Mouse (Mus musculus) kidney, adult 2 months (tissue): ENCODE results near the gene Xlr. TPM values are rescaled to one million over a fixed set of nuclear protein-coding genes. Genes with fewer than 3 reads are reported as not detected.
"Not testable (repeated sequence)": the region's sequence is repeated elsewhere in the genome, so short reads cannot be mapped to it uniquely, and the experiment has no call there.

Experiments used
- DNase-seq: peaks from one replicate; pipeline ENCODE4 v3.0.0; 2021
- H3K27ac ChIP-seq: fragments of 200-500 bp; 2 replicates; pipeline ENCODE4 v1.5.1; 2012; ENCODE audit warnings: low read depth, low read length, control low read depth, inconsistent platforms; ENCODE audit not compliant: insufficient read depth
- H3K27me3 ChIP-seq: fragments of 200-500 bp; replicated peaks from 2 replicates; pipeline ENCODE4 v1.6.1; 2012; ENCODE audit warnings: mild to moderate bottlenecking, moderate library complexity, low read length, inconsistent platforms; ENCODE audit not compliant: control insufficient read depth, insufficient read depth
- H3K36me3 ChIP-seq: fragments of 200-500 bp; 2 replicates; pipeline ENCODE4 v1.6.1; 2012; ENCODE audit warnings: mild to moderate bottlenecking, moderate library complexity, low read length, inconsistent platforms; ENCODE audit not compliant: control insufficient read depth, insufficient read depth
- H3K4me1 ChIP-seq: fragments of 200-500 bp; 2 replicates; pipeline ENCODE4 v1.6.1; 2011; ENCODE audit warnings: low read length; ENCODE audit not compliant: control insufficient read depth, insufficient read depth
- H3K4me3 ChIP-seq: fragments of 200-500 bp; 2 replicates; pipeline ENCODE4 v1.5.1; 2011; ENCODE audit warnings: mild to moderate bottlenecking, low read depth, low read length, control low read depth; ENCODE audit not compliant: insufficient read depth
- CTCF ChIP-seq: fragments of 200-500 bp; conservative IDR thresholded peaks from 2 replicates; pipeline ENCODE4 v1.5.1; 2011; ENCODE audit warnings: low read depth, mild to moderate bottlenecking, control low read depth, low read length, moderate library complexity, mixed read lengths; ENCODE audit not compliant: insufficient read depth, insufficient read length
- POLR2A ChIP-seq: fragments of 200-500 bp; IDR thresholded peaks from one replicate; pipeline ENCODE4 v1.6.1; 2011; ENCODE audit warnings: low read depth, low read length, control low read depth
- WGBS: fragments of 180-500 bp; shearing (Covaris S2); methylation state at CpG from one replicate; pipeline ENCODE4 v1.1.7; 2018; 5-methylcytosine and 5-hydroxymethylcytosine counted together
- polyA plus RNA-seq: library from polyadenylated mRNA; depleted of rRNA; stranded (reverse); fragments of >200 nt; gene quantifications from 2 replicates; pipeline ENCODE4 v1.2.3, GENCODE M21; 2012; rRNA removed

Xlr gene
- 0.08 and 0.22 TPM in 2 replicates for polyA plus RNA-seq

DNA sequence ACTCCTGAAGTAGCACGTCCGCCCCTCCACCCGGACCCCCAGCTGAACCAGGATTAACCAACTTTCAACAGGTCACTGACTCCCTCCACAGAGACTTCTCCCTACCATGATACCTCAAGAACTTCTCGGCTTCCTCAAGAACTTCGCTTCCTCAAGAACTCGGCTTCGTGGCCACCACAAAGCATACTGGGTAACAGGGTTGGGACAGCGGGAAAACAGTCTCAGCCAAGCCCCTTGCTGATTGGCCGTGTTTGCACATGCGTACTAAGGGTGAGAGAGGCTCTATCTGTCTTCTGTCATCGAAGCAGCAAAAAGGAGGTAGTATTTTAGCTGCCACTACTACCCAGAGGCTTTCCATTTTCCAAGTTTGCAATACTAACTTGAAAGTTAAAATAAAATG is at the start of gene Xlr:
Xlr (minus strand) TSS at position 188 of the 400 bp plus-strand sequence.
- not testable (repeated sequence) for H3K27me3 ChIP-seq, H3K27ac ChIP-seq, H3K36me3 ChIP-seq, DNase-seq, H3K4me3 ChIP-seq, H3K4me1 ChIP-seq
- 82% methylated on average over 11 of the region's 11 CpGs for WGBS

DNA sequence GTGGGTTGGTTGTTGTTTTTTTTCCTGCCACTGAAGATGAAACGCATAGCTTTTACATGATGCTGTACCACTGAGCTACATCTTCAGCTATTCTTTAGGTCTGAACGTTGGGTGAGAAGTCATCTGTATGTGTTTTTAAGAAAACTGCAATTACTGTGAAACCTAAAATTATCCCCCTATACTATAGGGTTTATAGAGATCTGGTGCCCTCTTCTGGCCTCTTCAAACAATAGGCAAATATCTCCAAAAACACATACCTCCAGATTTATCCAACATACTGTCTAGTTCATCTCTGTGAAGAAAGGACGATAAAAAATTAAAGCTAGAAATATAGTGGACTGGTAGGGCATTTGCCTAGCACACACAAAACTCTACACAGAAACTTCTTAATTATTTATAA is 1.6 kb upstream of the Xlr start:
- TF ChIP-seq CTCF = no peak
- no peak for TF ChIP-seq POLR2A
- WGBS = 32% methylated on average over 3 of the region's 3 CpGs

DNA sequence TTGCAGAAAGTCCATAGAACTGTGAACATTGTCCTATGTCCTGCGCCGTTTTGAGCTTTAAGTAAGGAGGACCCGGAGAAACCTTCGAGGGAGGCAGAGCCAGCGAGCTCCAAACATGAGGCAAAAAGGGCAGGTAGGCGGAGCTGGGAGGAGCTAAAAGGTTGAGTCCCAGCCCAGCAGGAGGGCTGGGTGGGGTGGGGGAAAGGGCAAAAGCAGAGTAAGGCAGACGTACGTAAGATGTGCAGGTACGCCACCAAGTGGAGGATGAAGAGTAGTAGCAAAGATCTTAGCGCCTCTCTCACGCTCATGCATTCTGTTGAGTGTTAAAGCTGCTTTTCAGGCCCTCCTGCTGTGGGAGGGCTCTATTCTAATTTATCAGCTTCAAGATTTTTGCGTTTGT is 21.2 kb downstream of the Xlr start, which contains the start of gene Zfp36l3:
Zfp36l3 (minus strand) TSS at position 119 of the 400 bp plus-strand sequence.
- WGBS = 95% methylated on average over 12 of the region's 12 CpGs
- Histone ChIP-seq H3K4me3 (no peak within 1 kb of the TSS), H3K27me3 (no peaks in the 10 kb centered on the region), H3K27ac (no peak within 1 kb of the TSS), H3K4me1 (no peaks in the 10 kb centered on the region), H3K36me3 (no peaks in the 10 kb centered on the region)
- no peak for DNase-seq
- TF ChIP-seq CTCF = no peak
- no peak for TF ChIP-seq POLR2A

More for the DNA sequence above, 1.6 kb upstream of the Xlr start:
- Histone ChIP-seq H3K4me1 (no peaks in the 10 kb centered on the region), H3K27me3 (no peaks in the 10 kb centered on the region), H3K36me3 (no peaks in the 10 kb centered on the region), H3K4me3 (no peak overlapping the region), H3K27ac (no peak overlapping the region)
- no peak for DNase-seq

DNA sequence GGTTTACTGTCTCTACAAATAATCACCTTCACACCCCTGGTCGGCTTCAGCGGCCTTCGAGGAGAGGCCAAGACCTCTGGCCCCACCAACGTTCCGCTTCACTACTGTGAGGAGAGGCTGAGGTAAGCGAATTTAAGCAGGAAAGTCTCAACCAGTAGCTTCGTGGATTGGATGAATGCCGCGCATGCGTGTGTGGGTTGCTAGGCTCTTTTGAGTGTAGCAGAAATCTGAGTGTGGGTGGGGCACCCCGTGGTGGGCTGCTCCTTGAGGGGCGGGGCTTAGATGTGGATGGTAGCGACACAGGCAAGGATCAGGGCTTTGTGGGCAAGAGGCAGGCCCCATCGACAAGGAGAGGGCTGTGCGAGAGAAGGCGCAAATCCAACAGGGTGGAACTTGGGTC is 39.8 kb downstream of the Xlr start, which contains the start of gene 1700013H16Rik:
1700013H16Rik (minus strand) TSS at position 96 of the 400 bp plus-strand sequence.
- DNase-seq = no peak
- no peak for TF ChIP-seq POLR2A
- no peak for TF ChIP-seq CTCF
- Histone ChIP-seq H3K4me1 (no peaks in the 10 kb centered on the region), H3K27me3 (no peaks in the 10 kb centered on the region), H3K27ac (no peak within 1 kb of the TSS), H3K36me3 (no peaks in the 10 kb centered on the region), H3K4me3 (no peak within 1 kb of the TSS)
- 93% methylated on average over 16 of the region's 16 CpGs for WGBS

DNA sequence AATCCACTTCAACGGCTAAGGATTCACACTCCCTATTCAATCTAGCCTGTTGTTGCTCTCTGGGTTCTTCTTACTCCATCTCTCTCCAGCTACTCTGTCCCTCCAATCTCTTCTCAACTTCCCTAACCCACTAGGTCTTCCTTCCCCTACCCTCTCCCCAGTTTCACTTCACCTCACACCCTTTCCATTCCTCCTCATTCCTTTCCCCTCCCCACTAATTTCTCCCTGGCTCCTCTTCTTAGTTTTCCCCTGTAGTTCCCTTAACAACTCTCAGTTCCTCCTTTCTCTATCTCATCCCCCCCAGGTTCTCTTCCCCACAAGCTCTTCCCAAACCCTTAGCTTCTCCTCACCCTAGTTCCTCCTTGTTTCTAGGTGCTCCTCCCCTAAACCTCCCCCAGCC is 44.7 kb downstream of the Xlr start:
- DNase-seq = no peak
- Histone ChIP-seq H3K4me3 (no peak overlapping the region), H3K27me3 (no peaks in the 10 kb centered on the region), H3K4me1 (no peaks in the 10 kb centered on the region), H3K27ac (no peak overlapping the region), H3K36me3 (no peaks in the 10 kb centered on the region)
- 81% methylated on average over 1 of the region's 1 CpGs for WGBS
- no peak for TF ChIP-seq CTCF
- TF ChIP-seq POLR2A = no peak

DNA sequence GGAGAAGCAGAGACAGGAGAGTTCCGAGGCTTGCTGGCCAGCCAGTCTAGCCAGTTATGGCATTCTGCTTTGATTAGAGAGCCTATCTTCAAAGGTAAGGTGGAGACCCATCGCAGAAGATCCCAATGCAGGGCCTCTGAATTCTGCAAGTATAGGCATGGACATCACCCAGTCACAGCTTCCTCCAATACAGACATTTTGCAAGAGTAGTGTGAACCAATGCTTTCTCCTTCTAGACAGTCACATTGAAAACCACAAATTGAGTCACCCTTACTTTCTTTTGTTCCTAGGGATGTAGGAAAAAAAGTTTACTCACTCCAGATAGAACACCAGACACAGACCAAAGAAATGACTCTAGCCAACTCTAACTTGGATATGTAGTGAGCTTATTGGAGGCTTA is 68.5 kb downstream of the Xlr start:
- WGBS = 92% methylated on average over 2 of the region's 2 CpGs
- no peaks in the 10 kb centered on the region for H3K4me1 ChIP-seq
- no peak overlapping the region for H3K4me3 ChIP-seq
- no peaks in the 10 kb centered on the region for H3K27me3 ChIP-seq
- no peak overlapping the region for H3K27ac ChIP-seq
- no peak for TF ChIP-seq CTCF
- TF ChIP-seq POLR2A = no peak
- no peaks in the 10 kb centered on the region for H3K36me3 ChIP-seq
- DNase-seq = no peak

Other genes starting within 250 kb of the Xlr start
- gene Rtl8c, start 189.7 kb downstream of the Xlr start, polyA plus RNA-seq = 20.1 and 24.0 TPM in 2 replicates
- gene Gm14597, start 188.7 kb downstream of the Xlr start, polyA plus RNA-seq = not detected in 2 replicates
- 114 and 120 TPM in 2 replicates for gene Rtl8a, start 154.0 kb downstream of the Xlr start, polyA plus RNA-seq
- 95.4 and 110 TPM in 2 replicates for gene Rtl8b, start 127.3 kb downstream of the Xlr start, polyA plus RNA-seq
- gene 4930502E18Rik, start 72.9 kb downstream of the Xlr start, polyA plus RNA-seq = not detected in 2 replicates
- gene 1700013H16Rik, start 39.9 kb downstream of the Xlr start, polyA plus RNA-seq = not detected in 2 replicates
- 0.03 TPM in 1 of 2 replicates, not detected in the other for gene Zfp36l3, start 21.3 kb downstream of the Xlr start, polyA plus RNA-seq